Mouse (Mus musculus) heart, adult 2 months (tissue): ENCODE measurements around the gene Cfap45.

ENCODE experiments used
- CTCF ChIP-seq: fragments of 200-600 bp; IDR thresholded peaks from 2 replicates; pipeline ENCODE4 v1.8.1; 2022; ENCODE audit warnings: antibody characterized with exemption, mild to moderate bottlenecking, moderate library complexity
- POLR2A ChIP-seq: fragments of 200-500 bp; IDR thresholded peaks from 2 replicates; pipeline ENCODE4 v1.6.1; 2011; ENCODE audit warnings: mild to moderate bottlenecking, low read depth, low read length, control low read depth; ENCODE audit not compliant: insufficient read depth

DNA sequence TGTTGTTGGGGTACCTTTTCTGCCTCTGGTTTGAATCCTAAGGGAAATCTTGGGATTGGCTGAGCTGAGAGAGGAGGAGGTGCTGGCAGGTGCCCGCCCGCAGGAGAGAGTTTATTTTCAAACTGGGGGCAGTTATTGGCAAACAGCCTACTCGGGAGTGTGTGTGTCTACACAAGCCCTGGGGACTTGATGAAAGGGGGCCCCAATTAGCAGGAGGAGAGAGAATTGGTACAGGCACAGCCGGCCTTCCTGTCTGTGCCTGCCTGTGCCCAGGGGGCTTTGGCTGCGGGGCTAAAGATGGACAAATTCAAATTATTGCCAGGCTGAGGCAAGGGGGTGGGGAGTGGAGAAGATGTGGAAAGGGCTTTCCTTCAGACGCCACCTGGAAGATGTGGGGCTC, 34.8 kb upstream of the Cfap45 start:
- TF ChIP-seq CTCF: no peak
- TF ChIP-seq POLR2A: no peak
